Mouse (Mus musculus): Measurements from ENCODE around the gene Cyp2d22. TPM values are rescaled to one million over a fixed set of nuclear protein-coding genes. Genes with fewer than 3 reads are reported as not detected.

The Cyp2d22 gene
- polyA plus RNA-seq, 1 experiment = 4.4 TPM

DNA sequence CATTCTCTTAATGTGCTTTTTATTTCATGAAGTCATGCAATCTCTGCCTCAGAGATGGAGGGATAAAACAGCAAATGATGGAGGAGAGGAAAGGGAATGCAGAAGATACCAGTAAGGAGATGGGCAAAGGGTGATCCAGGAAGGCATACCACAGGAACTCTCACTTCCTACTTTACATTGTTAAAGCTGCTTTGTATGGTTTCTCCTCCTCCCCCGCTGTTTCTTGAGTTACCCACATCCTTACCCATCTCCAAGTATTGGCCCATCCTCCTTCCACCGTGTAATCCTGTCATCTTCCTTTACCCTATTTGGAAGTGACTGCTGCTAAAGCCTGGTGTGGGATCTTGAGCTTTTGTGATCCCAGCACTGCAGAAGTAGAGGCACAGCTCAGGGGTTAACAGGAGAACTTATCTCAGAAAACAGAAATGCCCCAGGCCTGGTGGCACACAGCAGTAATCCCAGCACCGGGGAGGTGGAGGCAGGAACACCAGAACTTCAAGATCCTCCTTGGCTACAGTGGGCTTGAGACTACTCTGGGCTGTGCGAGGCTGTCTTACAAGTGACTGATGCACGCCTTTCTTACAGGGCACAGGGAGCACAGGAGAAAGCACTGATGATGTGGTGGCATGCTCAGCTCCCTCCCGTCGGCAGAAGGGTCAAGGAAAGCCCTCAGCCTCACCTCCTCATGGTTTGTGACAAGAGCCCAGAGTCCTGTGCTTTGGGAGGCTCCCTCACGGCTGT, 31.6 kb downstream of the Cyp2d22 start:
- no peak for TF ChIP-seq POLR2A (IDR thresholded peaks at IDR 0.05; ENCODE audit: low read depth, low read length)
- TF ChIP-seq CTCF (IDR thresholded peaks at IDR 0.05; ENCODE audit: borderline replicate concordance, insufficient read depth, low read length) = no peak
- Histone ChIP-seq H3K4me1 (ENCODE audit: control insufficient read depth, insufficient read depth, low read length) (0 out of 2 replicates have a peak, but pooled peaks cover 2% of the 10 kb centered on the region), H3K27ac (ENCODE audit: insufficient read depth, low read length) (no peak overlapping the region), H3K4me3 (ENCODE audit: insufficient read depth, low read length) (no peak overlapping the region)

DNA sequence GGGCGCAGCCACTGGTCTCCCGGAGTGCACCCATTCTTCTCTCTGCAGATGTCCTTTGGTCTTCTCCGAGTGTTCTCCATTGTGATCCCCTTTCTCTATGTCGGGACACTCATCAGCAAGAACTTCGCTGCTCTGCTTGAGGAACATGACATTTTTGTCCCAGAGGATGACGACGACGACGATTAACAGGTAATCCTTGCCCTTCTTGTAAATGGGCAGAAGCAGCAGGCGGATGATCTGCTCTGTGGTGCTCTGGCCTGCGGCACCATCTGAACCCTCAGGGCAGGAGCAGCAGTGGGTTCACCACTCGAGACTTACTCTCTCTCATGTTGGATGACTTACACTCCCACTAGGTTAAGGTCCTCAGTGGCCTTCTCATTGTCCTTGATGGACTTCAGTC, 32.2 kb downstream of the Cyp2d22 start:
- no peak for TF ChIP-seq CTCF (IDR thresholded peaks at IDR 0.05; ENCODE audit: borderline replicate concordance, insufficient read depth, low read length)
- TF ChIP-seq POLR2A (IDR thresholded peaks at IDR 0.05; ENCODE audit: low read depth, low read length) = no peak
- 0 out of 2 replicates have a peak, but pooled peaks cover 2% of the 10 kb centered on the region for H3K4me1 ChIP-seq (ENCODE audit: control insufficient read depth, insufficient read depth, low read length)
- no peak overlapping the region for H3K27ac ChIP-seq (ENCODE audit: insufficient read depth, low read length)
- no peak overlapping the region for H3K4me3 ChIP-seq (ENCODE audit: insufficient read depth, low read length)

DNA sequence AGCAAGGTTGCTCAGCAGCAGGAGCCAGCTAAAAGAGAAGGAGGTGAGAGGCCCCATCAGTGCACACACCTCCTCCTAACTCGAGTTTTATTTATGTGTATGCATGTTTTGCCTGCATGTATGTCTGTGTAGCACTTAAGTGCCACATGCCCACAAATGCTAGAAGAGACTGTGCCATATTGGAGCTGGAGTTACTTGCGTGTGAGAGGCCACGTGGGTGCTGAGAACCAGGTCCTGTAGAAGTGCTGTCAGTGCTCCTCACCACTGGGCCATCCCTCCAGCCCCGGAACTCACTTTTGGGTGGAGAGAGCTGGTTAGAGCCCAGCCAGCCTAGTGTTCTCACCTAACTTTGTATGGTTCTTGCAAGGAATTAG, 32.8 kb downstream of the Cyp2d22 start:
- H3K4me1 ChIP-seq (ENCODE audit: control insufficient read depth, insufficient read depth, low read length) = 0 out of 2 replicates have a peak, but pooled peaks cover 2% of the 10 kb centered on the region
- H3K4me3 ChIP-seq (ENCODE audit: insufficient read depth, low read length) = peak overlapping the region; percentile 58
- peak overlapping the region; percentile 60; the same call in 1 of the 2 replicates for H3K27ac ChIP-seq (ENCODE audit: insufficient read depth, low read length)
- TF ChIP-seq CTCF (IDR thresholded peaks at IDR 0.05; ENCODE audit: borderline replicate concordance, insufficient read depth, low read length) = no peak
- TF ChIP-seq POLR2A (IDR thresholded peaks at IDR 0.05; ENCODE audit: low read depth, low read length) = no peak

DNA sequence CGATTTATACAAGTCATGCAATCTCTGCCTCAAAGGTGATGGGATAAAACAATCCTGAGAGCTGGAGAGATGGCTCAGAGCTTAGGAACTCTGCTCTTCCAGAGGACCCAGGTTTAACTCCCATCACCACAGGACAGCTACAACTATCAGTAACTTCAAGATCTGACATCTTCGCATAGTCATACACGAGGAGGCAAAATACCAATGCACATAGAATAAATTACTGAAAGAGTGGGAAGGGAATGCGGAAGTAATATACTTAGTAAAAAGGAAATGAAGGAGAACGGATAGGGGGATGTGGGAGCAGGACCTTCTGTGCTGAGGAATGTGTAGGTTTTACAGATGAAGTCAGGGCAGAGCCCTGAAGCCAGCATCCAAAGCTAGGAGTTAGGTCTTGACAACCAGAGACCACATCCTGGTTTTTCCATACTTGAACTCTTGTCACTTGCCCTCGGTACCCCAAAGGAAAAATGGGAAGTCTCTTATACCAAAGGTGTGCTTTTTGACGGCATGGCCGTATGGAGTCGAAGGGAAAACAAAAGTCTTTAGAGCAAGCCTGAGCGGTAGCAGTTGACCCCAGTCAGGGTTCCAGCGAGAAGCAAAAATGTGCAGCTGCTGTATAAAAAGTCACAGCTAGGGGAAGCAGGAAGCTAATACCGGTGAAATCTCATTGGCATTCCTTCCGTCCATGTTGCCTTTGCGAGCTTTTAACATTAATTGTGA, 33.3 kb downstream of the Cyp2d22 start:
- Histone ChIP-seq H3K4me3 (ENCODE audit: insufficient read depth, low read length) (peak overlapping the region; percentile 58), H3K27ac (ENCODE audit: insufficient read depth, low read length) (peak overlapping the region; percentile 60), H3K4me1 (ENCODE audit: control insufficient read depth, insufficient read depth, low read length) (0 out of 2 replicates have a peak, but pooled peaks cover 2% of the 10 kb centered on the region)
- TF ChIP-seq CTCF (IDR thresholded peaks at IDR 0.05; ENCODE audit: borderline replicate concordance, insufficient read depth, low read length) (no peak), POLR2A (IDR thresholded peaks at IDR 0.05; ENCODE audit: low read depth, low read length) (no peak)

DNA sequence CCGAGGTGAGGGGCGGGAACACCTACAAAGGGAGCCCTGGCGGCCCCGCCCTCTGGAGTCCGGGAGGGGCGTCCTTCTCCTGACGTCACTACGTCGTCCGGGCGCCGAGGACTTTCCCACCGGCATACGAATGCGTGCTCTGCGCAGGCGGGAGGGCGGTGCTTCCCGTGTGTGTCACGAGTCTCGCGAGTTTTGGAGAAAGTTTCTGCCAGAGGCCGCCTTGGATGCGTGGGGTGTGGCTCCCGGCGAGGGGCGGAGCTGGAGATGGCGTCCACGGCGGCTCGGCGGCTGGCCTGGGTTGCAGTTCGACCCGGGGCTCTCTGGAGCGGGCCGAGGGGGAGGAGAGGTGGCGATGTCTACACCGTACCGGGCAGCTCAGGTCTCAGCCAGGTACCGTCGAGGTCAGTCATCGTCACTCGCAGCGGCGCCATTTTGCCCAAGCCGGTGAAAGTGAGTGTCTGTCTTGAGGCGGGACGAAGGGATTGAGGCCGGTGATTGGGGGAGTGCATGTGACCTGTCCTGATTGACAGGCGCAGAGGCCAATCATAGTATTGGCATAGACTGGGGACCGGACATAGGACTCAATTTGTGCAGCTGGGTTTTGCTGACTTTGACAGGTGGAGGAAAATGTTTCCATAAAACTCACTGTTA, 34.1 kb downstream of the Cyp2d22 start:
- peak overlapping the region; percentile 58 for H3K4me3 ChIP-seq (ENCODE audit: insufficient read depth, low read length)
- H3K27ac ChIP-seq (ENCODE audit: insufficient read depth, low read length) = peak overlapping the region; percentile 60
- H3K4me1 ChIP-seq (ENCODE audit: control insufficient read depth, insufficient read depth, low read length) = 0 out of 2 replicates have a peak, but pooled peaks cover 2% of the 10 kb centered on the region
- TF ChIP-seq POLR2A (IDR thresholded peaks at IDR 0.05; ENCODE audit: low read depth, low read length) (peak; percentile 66), CTCF (IDR thresholded peaks at IDR 0.05; ENCODE audit: borderline replicate concordance, insufficient read depth, low read length) (no peak)

DNA sequence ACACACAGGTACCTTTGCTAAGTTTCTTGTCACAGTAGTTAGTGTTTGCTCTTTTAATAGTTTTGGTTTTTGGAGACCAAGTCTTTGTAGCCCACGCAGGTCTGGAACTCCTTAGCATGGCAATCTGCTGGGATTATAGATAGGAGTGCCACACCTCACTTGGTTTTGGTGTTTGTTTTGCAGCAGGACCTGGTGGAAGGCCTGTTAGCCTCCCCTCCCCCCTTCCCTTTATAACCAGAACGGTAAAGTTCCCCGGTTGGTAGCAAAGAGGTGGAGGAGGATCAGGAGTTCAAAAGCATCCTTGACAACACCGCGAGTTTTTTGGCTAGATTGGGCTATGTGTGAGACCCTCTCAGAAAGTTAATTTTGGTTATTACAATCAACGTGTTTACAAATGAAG, 35.1 kb downstream of the Cyp2d22 start:
- no peak overlapping the region for H3K4me3 ChIP-seq (ENCODE audit: insufficient read depth, low read length)
- 0 out of 2 replicates have a peak, but pooled peaks cover 2% of the 10 kb centered on the region for H3K4me1 ChIP-seq (ENCODE audit: control insufficient read depth, insufficient read depth, low read length)
- TF ChIP-seq CTCF (IDR thresholded peaks at IDR 0.05; ENCODE audit: borderline replicate concordance, insufficient read depth, low read length) (no peak), POLR2A (IDR thresholded peaks at IDR 0.05; ENCODE audit: low read depth, low read length) (no peak)
- no peak overlapping the region for H3K27ac ChIP-seq (ENCODE audit: insufficient read depth, low read length)

DNA sequence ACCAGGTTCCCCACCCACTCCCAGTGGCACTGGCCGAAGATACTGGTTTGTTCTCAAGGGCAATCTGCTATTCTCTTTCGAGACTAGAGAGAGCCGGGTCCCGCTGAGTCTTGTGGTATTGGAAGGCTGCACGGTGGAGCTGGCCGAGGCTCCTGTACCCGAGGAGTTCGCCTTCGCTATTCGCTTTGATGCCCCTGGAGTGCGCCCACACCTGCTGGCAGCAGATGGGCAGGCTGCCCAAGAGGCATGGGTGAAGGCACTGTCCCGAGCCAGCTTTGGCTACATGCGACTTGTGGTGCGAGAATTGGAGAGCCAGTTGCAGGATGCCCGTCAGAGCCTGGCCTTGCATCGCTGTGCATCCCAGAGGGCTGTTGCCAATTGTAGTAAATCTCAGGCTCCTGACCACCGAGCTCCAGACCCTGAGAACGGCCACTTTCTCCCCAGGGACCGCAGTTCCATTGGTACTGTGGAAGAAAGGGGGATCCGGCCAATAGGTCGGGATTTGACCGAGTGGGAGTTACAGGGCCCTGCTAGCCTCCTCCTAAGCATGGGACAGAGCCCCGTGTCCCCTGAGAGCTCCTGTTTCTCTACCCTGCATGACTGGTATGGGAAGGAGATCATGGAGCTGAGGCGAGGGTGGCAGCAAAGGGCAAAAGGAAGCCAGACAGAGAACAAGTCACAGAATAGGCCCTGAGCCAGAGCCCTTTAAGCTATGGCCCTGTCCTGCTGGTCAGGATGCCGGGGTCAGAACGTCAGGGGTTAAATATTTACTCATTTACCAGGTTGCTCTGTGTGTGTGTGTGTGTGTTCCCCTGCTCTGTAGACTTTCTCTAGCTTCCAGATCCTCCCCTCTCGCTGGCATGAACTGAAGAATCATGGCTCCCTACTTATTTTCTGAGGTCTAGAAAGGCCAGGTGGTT, 36.4 kb downstream of the Cyp2d22 start:
- H3K4me3 ChIP-seq (ENCODE audit: insufficient read depth, low read length) = no peak overlapping the region
- H3K27ac ChIP-seq (ENCODE audit: insufficient read depth, low read length) = no peak overlapping the region
- TF ChIP-seq CTCF (IDR thresholded peaks at IDR 0.05; ENCODE audit: borderline replicate concordance, insufficient read depth, low read length) = no peak
- TF ChIP-seq POLR2A (IDR thresholded peaks at IDR 0.05; ENCODE audit: low read depth, low read length) = no peak
- 0 out of 2 replicates have a peak, but pooled peaks cover 2% of the 10 kb centered on the region for H3K4me1 ChIP-seq (ENCODE audit: control insufficient read depth, insufficient read depth, low read length)

DNA sequence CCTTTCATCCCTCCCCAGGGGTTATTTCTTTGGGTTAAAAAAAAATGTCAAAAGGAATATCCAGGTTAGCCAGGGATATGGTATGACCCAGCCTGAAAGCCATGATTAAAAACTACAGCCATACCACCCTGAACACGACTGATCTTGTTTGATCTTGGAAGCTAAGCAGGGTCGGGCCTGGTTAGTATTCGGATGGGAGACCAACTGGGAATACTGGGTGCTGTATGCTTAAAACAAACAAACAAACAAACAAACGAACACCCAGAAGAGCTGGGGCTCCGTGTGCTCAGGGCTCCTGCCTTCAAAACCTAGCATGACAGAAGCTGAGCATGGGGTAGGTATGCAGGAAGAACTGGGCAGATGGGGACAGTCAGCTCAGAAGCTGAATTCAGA, 37.5 kb downstream of the Cyp2d22 start:
- Histone ChIP-seq H3K27ac (ENCODE audit: insufficient read depth, low read length) (no peak overlapping the region), H3K4me1 (ENCODE audit: control insufficient read depth, insufficient read depth, low read length) (peaks cover 6% of the 10 kb centered on the region; the same call in 1 of the 2 replicates), H3K4me3 (ENCODE audit: insufficient read depth, low read length) (no peak overlapping the region)
- no peak for TF ChIP-seq CTCF (IDR thresholded peaks at IDR 0.05; ENCODE audit: borderline replicate concordance, insufficient read depth, low read length)
- no peak for TF ChIP-seq POLR2A (IDR thresholded peaks at IDR 0.05; ENCODE audit: low read depth, low read length)
